Mouse (Mus musculus) lung, embryonic 15.5 days (tissue): ENCODE measurements around the gene Ndufaf8. TPM values are rescaled to one million over a fixed set of nuclear protein-coding genes. Genes with fewer than 3 reads are reported as not detected.
A peak's percentile ranks its signal among the peaks of the same experiment; 100 is the strongest.

ENCODE experiments used
- ATAC-seq: fragments of 200-750 bp; cut with Nextera tagmentation; 2 replicates; pipeline ENCODE4 v1.8.0; 2017; ENCODE audit warnings: moderate number of reproducible peaks, borderline replicate concordance; ENCODE audit not compliant: low FRiP score, low TSS enrichment; ENCODE audit errors: extremely low read depth
- H3K27ac ChIP-seq: fragments of 300-500 bp; sonication (generic); 2 replicates; pipeline ENCODE4 v1.5.1; 2015; ENCODE audit warnings: moderate library complexity, mild to moderate bottlenecking, inconsistent platforms
- H3K27me3 ChIP-seq: fragments of 300-500 bp; sonication (generic); 2 replicates; pipeline ENCODE4 v1.6.1; 2015; ENCODE audit warnings: inconsistent platforms
- H3K36me3 ChIP-seq: fragments of 300-500 bp; sonication (generic); 2 replicates; pipeline ENCODE4 v1.6.1; 2015; ENCODE audit warnings: inconsistent platforms
- H3K4me1 ChIP-seq: fragments of 300-500 bp; sonication (generic); 2 replicates; pipeline ENCODE4 v1.6.1; 2015; ENCODE audit warnings: inconsistent platforms
- H3K4me2 ChIP-seq: fragments of 300-500 bp; sonication (generic); 2 replicates; pipeline ENCODE4 v1.6.1; 2015; ENCODE audit warnings: inconsistent platforms, mild to moderate bottlenecking, moderate library complexity
- H3K4me3 ChIP-seq: fragments of 300-500 bp; sonication (generic); 2 replicates; pipeline ENCODE4 v1.5.1; 2015; ENCODE audit warnings: mild to moderate bottlenecking, inconsistent platforms
- H3K9ac ChIP-seq: fragments of 300-500 bp; sonication (generic); 2 replicates; pipeline ENCODE4 v1.6.1; 2015; ENCODE audit warnings: inconsistent platforms
- H3K9me3 ChIP-seq: fragments of 300-500 bp; sonication (generic); 2 replicates; pipeline ENCODE4 v1.6.1; 2016; ENCODE audit warnings: inconsistent platforms
- WGBS: fragments of 180-500 bp; shearing (Covaris S2); methylation state at CpG from one replicate; pipeline ENCODE4 v1.1.7; 2015; 5-methylcytosine and 5-hydroxymethylcytosine counted together
- microRNA-seq: library from miRNA; unstranded; fragments of <30 nt; microRNA quantifications from one replicate; pipeline ENCODE4, GENCODE M21; 2016
- polyA plus RNA-seq: library from polyadenylated mRNA; unstranded; fragments of >200 nt; fragmentation: Nextera tagmentation; extraction: Ambion mirVana; gene quantifications from 2 replicates; pipeline ENCODE4 v1.2.1, GENCODE M21; 2015

Gene Ndufaf8
- polyA plus RNA-seq, 1 experiment from 2014 or later, result 68.0 TPM

GRCm38 (mm10) chr11:120139309-120139731 is 40.6 kb downstream of the Ndufaf8 start:
- peaks cover 47% of the 10 kb centered on the region for H3K4me1 ChIP-seq
- WGBS, result 75% methylated on average over 10 of the region's 10 CpGs
- H3K4me3 ChIP-seq, result no peak overlapping the region
- H3K27me3 ChIP-seq, result no peaks in the 10 kb centered on the region
- no peaks in the 10 kb centered on the region for H3K9me3 ChIP-seq
- no peak overlapping the region for H3K4me2 ChIP-seq
- no peak overlapping the region for H3K9ac ChIP-seq
- H3K27ac ChIP-seq, result no peak overlapping the region
- H3K36me3 ChIP-seq, result 0 out of 2 replicates have a peak, but pooled peaks cover 10% of the 10 kb centered on the region
- ATAC-seq, result no peak

- 0 out of 2 replicates have a peak, but pooled peaks cover 8% of the 10 kb centered on the region for H3K36me3 ChIP-seq
- H3K27me3 ChIP-seq, result no peaks in the 10 kb centered on the region
- H3K4me3 ChIP-seq, result no peak overlapping the region
- ATAC-seq, result no peak
- H3K4me2 ChIP-seq, result no peak overlapping the region
- H3K27ac ChIP-seq, result no peak overlapping the region
- H3K9ac ChIP-seq, result no peak overlapping the region
- 66% methylated on average over 6 of the region's 6 CpGs for WGBS
- H3K4me1 ChIP-seq, result peaks cover 38% of the 10 kb centered on the region
- no peaks in the 10 kb centered on the region for H3K9me3 ChIP-seq
Measured at GRCm38 (mm10) chr11:120140255-120140654, 41.5 kb downstream of the Ndufaf8 start.

- H3K36me3 ChIP-seq, result 0 out of 2 replicates have a peak, but pooled peaks cover 8% of the 10 kb centered on the region
- WGBS, result 70% methylated on average over 3 of the region's 3 CpGs
Measured at GRCm38 (mm10) chr11:120142601-120143051, 43.9 kb downstream of the Ndufaf8 start.

GRCm38 (mm10) chr11:120143708-120144497 is 45.2 kb downstream of the Ndufaf8 start:
- Histone ChIP-seq H3K27me3 (no peaks in the 10 kb centered on the region), H3K4me1 (peaks cover 13% of the 10 kb centered on the region), H3K27ac (peak overlapping the region; percentile 77), H3K4me2 (no peak overlapping the region), H3K9me3 (no peaks in the 10 kb centered on the region), H3K9ac (no peak overlapping the region), H3K4me3 (no peak overlapping the region), H3K36me3 (0 out of 2 replicates have a peak, but pooled peaks cover 4% of the 10 kb centered on the region)
- no peak for ATAC-seq
- 67% methylated on average over 13 of the region's 13 CpGs for WGBS

More at GRCm38 (mm10) chr11:120142601-120143051, 43.9 kb downstream of the Ndufaf8 start:
- ATAC-seq, result peak; percentile 85
- no peak overlapping the region for H3K4me3 ChIP-seq
- H3K9me3 ChIP-seq, result no peaks in the 10 kb centered on the region
- no peaks in the 10 kb centered on the region for H3K27me3 ChIP-seq
- peak overlapping the region; percentile 77 for H3K27ac ChIP-seq
- H3K4me2 ChIP-seq, result no peak overlapping the region
- H3K4me1 ChIP-seq, result peaks cover 21% of the 10 kb centered on the region
- no peak overlapping the region for H3K9ac ChIP-seq

GRCm38 (mm10) chr11:120148201-120148855 is 49.6 kb downstream of the Ndufaf8 start:
- WGBS, result 76% methylated on average over 8 of the region's 8 CpGs
- Histone ChIP-seq H3K36me3 (no peaks in the 10 kb centered on the region), H3K4me3 (no peak overlapping the region), H3K9me3 (no peaks in the 10 kb centered on the region), H3K27me3 (no peaks in the 10 kb centered on the region), H3K4me2 (no peak overlapping the region), H3K4me1 (peaks cover 26% of the 10 kb centered on the region), H3K9ac (no peak overlapping the region), H3K27ac (no peak overlapping the region)
- ATAC-seq, result no peak

GRCm38 (mm10) chr11:120149510-120150200 is 50.9 kb downstream of the Ndufaf8 start:
- Histone ChIP-seq H3K36me3 (no peaks in the 10 kb centered on the region), H3K9me3 (no peaks in the 10 kb centered on the region), H3K4me2 (peak overlapping the region; percentile 67), H3K27me3 (no peaks in the 10 kb centered on the region), H3K4me1 (peaks cover 21% of the 10 kb centered on the region), H3K9ac (peak overlapping the region; percentile 71), H3K27ac (no peak overlapping the region), H3K4me3 (peak overlapping the region; percentile 84)
- 27% methylated on average over 6 of the region's 6 CpGs for WGBS
- ATAC-seq, result no peak

Small RNA genes within 50 kb of the gene (microRNA-seq; reads per million reads assigned to microRNA genes)
- not detected for gene Gm25948

Other genes starting within 250 kb of the Ndufaf8 start
- gene Chmp6, start 185.5 kb upstream of the Ndufaf8 start, polyA plus RNA-seq, result 99.3 and 100 TPM in 2 replicates
- gene Baiap2, start 156.2 kb upstream of the Ndufaf8 start, polyA plus RNA-seq, result 26.2 and 28.9 TPM in 2 replicates
- 2.1 and 3.3 TPM in 2 replicates for gene Aatk, start 51.8 kb upstream of the Ndufaf8 start, polyA plus RNA-seq
- 22.0 and 28.8 TPM in 2 replicates for gene Cep131, start 12.1 kb upstream of the Ndufaf8 start, polyA plus RNA-seq
- gene Tepsin, start 197 bp upstream of the Ndufaf8 start, polyA plus RNA-seq, result 12.2 and 14.2 TPM in 2 replicates
- gene Slc38a10, start 52.4 kb downstream of the Ndufaf8 start, polyA plus RNA-seq, result 91.2 and 92.1 TPM in 2 replicates
- 8.7 and 9.2 TPM in 2 replicates for gene Bahcc1, start 134.0 kb downstream of the Ndufaf8 start, polyA plus RNA-seq
- gene Actg1, start 249.6 kb downstream of the Ndufaf8 start, polyA plus RNA-seq, result 2,618 and 2,638 TPM in 2 replicates